Mouse (Mus musculus) mouse embryonic stem cell (cell line): ENCODE results near the gene Ubqlnl.

Source experiments
- in situ Hi-C, 2 experiments: fragments of 300-500 bp; cut with MboI; formaldehyde crosslinking; loops; 1 replicate in 1 of 2; 3 replicates in 1 of 2; pipeline ENCODE4 v1.14.3; 2019 to 2020; ENCODE audit warnings: low sequenced_read_pairs in 2 of 2, low pct_unique_long_range_greater_than_20kb in 1 of 2, mixed read lengths in 1 of 2; ENCODE audit not compliant: unreplicated experiment in 1 of 2

Gene Ubqlnl

GRCm38 (mm10) chr7:104150456-104150855, at the start of gene Ubqlnl:
TSS of gene Ubqlnl (minus strand) at chr7:104150556.
- in situ Hi-C loops: no loop called here

GRCm38 (mm10) chr7:104199822-104200221, 49.5 kb upstream of the Ubqlnl start:
- in situ Hi-C loops: loop anchor here (10.0 to 25.0 kb wide), 2 partner anchors 395 to 412 kb away; partner anchors contain the start of genes Olfr655 (in 1 of the 2), Olfr656 (in 1 of the 2) and Olfr657 (in 1 of the 2)

GRCm38 (mm10) chr7:104195885-104196284, 45.5 kb upstream of the Ubqlnl start, which contains the start of gene Olfr649:
TSS of gene Olfr649 (minus strand) at chr7:104195985.
- in situ Hi-C loops: loop anchor here in 1 of 2 experiments (25.0 kb wide), 1 partner anchor 416 kb away; the partner anchor contains the start of genes Olfr655, Olfr656 and Olfr657

- in situ Hi-C loops: loop anchor here in 1 of 2 experiments (25.0 kb wide), 1 partner anchor 421 kb away; the partner anchor contains the start of genes Olfr655, Olfr656 and Olfr657
These were observed 40.9 kb upstream of the Ubqlnl start for GRCm38 (mm10) chr7:104191275-104191674.

GRCm38 (mm10) chr7:104183292-104183691, 32.9 kb upstream of the Ubqlnl start, which contains the start of gene Olfr648:
TSS of gene Olfr648 (minus strand) at chr7:104183392.
- in situ Hi-C loops: loop anchor here in 1 of 2 experiments (25.0 kb wide), 1 partner anchor 429 kb away; the partner anchor contains the start of genes Olfr655, Olfr656 and Olfr657

GRCm38 (mm10) chr7:104179074-104179473, 28.7 kb upstream of the Ubqlnl start:
- in situ Hi-C loops: loop anchor here in 1 of 2 experiments (25.0 kb wide), 1 partner anchor 433 kb away; the partner anchor contains the start of genes Olfr655, Olfr656 and Olfr657

GRCm38 (mm10) chr7:104178422-104179054, 28.2 kb upstream of the Ubqlnl start:
- in situ Hi-C loops: loop anchor here in 1 of 2 experiments (25.0 kb wide), 1 partner anchor 434 kb away; the partner anchor contains the start of genes Olfr655, Olfr656 and Olfr657

- in situ Hi-C loops: loop anchor here in 1 of 2 experiments (25.0 kb wide), 1 partner anchor 437 kb away; the partner anchor contains the start of genes Olfr655, Olfr656 and Olfr657
These were observed 24.7 kb upstream of the Ubqlnl start for GRCm38 (mm10) chr7:104175085-104175484.

- in situ Hi-C loops: no loop called here
These were observed 19.4 kb upstream of the Ubqlnl start for GRCm38 (mm10) chr7:104169634-104170204.

- in situ Hi-C loops: no loop called here
These were observed 16.7 kb upstream of the Ubqlnl start for GRCm38 (mm10) chr7:104167105-104167504.

GRCm38 (mm10) chr7:104143179-104143578, 7.2 kb downstream of the Ubqlnl start, which contains the start of gene Ubqln3:
TSS of gene Ubqln3 (minus strand) at chr7:104143279.
- in situ Hi-C loops: no loop called here

GRCm38 (mm10) chr7:104137305-104137704, 13.1 kb downstream of the Ubqlnl start, which contains the start of gene Olfr643:
TSS of gene Olfr643 (minus strand) at chr7:104137405.
- in situ Hi-C loops: no loop called here

- in situ Hi-C loops: no loop called here
These were observed 20.6 kb downstream of the Ubqlnl start, which contains the start of gene Ubqln5 for GRCm38 (mm10) chr7:104129726-104130125. TSS of gene Ubqln5 (minus strand) at chr7:104129826.

GRCm38 (mm10) chr7:104104757-104104972, 45.7 kb downstream of the Ubqlnl start, which contains the start of gene Olfr646:
TSS of gene Olfr646 (plus strand) at chr7:104104873.
- in situ Hi-C loops: no loop called here

GRCm38 (mm10) chr7:104103913-104104756, 46.2 kb downstream of the Ubqlnl start:
- in situ Hi-C loops: no loop called here
